Mouse (Mus musculus): ENCODE measurements around the gene Ccdc181.
A peak's percentile ranks its signal among the peaks of the same experiment; 100 is the strongest.
"Not testable (repeated sequence)": the region's sequence is repeated elsewhere in the genome, so short reads cannot be mapped to it uniquely, and the experiment has no call there.

The Ccdc181 gene

DNA sequence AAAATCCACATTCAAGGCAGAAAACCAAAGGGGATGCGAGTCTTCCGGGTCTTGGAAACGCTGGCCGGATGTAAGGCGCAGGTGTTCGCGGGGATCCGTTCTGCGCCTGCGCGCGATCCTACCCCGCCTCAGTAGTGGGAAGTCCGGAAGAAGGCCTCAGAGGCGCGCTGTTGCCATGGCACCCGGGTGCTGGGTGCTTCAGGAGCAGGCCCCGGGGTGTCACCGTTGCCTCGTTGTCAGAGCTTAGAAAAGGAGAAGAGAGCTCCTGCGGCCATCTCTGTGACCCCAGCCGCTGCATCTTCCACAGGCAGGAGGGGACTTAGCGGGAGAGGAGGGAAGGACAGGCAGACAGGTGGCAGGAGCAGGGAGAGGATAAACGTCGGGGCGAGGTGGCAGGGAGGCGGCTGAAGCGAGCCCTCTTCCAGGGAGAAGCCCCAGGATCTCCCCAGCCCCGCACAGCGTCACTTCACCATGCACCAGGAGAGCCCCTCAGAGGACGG is at the start of gene Ccdc181:
Gene Ccdc181 (plus strand): TSS at position 131 of the 500 bp plus-strand sequence.
- Histone ChIP-seq H3K36me3 (ENCODE audit: insufficient read depth, low read length) (no peaks in the 10 kb centered on the region), H3K27me3 (ENCODE audit: insufficient read depth, low read length) (no peaks in the 10 kb centered on the region), H3K4me1 (replicated peaks; ENCODE audit: low read depth, low read length) (peaks cover 11% of the 10 kb centered on the region; the same call in 1 of the 2 replicates), H3K4me3 (replicated peaks; ENCODE audit: low read length) (peak within 1 kb of the TSS; percentile 85), H3K9me3 (ENCODE audit: low read length) (no peaks in the 10 kb centered on the region)
- TF ChIP-seq NANOG (IDR thresholded peaks at IDR 0.05; ENCODE audit: borderline replicate concordance, low read length) (no peak), POU5F1 (IDR thresholded peaks at IDR 0.05; ENCODE audit: borderline replicate concordance, low read length) (no peak), CTCF (conservative IDR thresholded peaks at IDR 0.05; ENCODE audit: low read length) (no peak)

DNA sequence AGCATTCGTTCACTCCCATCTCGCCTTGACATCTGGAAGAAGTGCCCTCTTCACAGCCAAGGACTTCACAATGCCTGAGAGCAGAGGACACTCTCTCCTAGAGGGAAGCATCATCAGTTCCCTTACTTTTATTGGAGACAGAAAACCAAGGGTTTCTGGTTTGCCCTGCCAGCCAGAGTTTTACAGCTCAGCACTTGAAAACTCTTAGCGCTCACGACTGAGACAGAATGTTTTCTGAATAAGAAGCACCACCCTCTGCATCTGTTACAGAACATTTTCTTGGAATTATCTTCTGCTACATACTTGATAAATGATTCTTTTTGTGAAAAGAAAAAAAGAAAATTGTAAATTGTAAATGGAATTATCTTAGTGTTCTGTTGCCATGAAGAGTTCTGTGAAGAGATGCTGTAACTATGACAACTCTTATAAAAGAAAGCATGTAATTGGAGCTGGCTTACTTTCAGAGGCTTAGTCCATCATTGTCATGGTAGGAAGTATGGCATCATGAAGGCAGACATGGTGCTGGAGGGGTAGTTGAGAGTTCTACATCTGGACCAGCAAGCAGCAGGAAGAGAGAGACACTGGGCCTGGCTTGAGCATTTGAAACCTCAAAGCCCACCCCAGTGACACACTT is 43.3 kb upstream of the Ccdc181 start:
- not testable (repeated sequence) for H3K4me1 ChIP-seq (replicated peaks; ENCODE audit: low read depth, low read length); H3K9me3 ChIP-seq (ENCODE audit: low read length); H3K36me3 ChIP-seq (ENCODE audit: insufficient read depth, low read length); H3K4me3 ChIP-seq (replicated peaks; ENCODE audit: low read length); H3K27me3 ChIP-seq (ENCODE audit: insufficient read depth, low read length)

DNA sequence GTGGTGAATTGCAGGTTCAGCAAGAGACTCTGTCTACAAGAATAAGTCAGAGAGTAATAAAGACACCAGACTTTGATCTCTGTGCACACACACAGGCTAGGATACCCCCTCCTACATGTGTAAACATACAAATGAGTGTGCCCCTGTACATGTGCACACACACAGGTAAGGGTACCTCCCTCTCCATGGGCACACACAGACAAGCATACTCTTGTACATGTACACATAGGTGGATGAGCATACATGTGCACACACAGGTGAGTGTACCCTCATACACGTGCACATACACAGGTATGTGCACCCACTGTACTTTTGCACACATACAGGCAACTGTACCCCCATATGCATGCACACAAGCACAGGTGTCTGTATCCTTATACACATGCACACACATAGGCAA is 41.9 kb upstream of the Ccdc181 start:
- no peaks in the 10 kb centered on the region for H3K4me1 ChIP-seq (replicated peaks; ENCODE audit: low read depth, low read length)
- no peak for TF ChIP-seq CTCF (conservative IDR thresholded peaks at IDR 0.05; ENCODE audit: low read length)
- no peak for TF ChIP-seq POU5F1 (IDR thresholded peaks at IDR 0.05; ENCODE audit: borderline replicate concordance, low read length)
- no peak for TF ChIP-seq NANOG (IDR thresholded peaks at IDR 0.05; ENCODE audit: borderline replicate concordance, low read length)
- H3K36me3 ChIP-seq (ENCODE audit: insufficient read depth, low read length): no peaks in the 10 kb centered on the region
- H3K27me3 ChIP-seq (ENCODE audit: insufficient read depth, low read length): no peaks in the 10 kb centered on the region
- no peaks in the 10 kb centered on the region for H3K9me3 ChIP-seq (ENCODE audit: low read length)
- H3K4me3 ChIP-seq (replicated peaks; ENCODE audit: low read length): no peak overlapping the region

DNA sequence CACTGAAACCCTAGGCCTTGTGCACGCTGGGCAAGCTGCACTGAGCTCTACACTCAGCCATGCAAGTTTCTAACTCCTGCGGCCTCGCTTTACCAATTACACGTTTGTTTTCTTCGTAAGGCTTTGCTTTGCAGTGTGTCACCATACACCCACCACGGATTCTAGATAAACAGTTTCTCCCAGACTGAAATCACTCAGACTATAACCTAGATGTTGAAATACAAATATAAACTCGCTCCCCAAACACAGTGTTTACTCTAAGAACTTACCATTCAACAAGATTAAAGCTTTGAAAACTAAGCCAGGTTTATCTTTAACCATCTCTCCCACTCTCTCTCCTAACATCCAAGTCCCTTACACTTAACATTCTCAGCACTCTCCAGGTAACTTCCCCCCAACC is 40.3 kb upstream of the Ccdc181 start:
- no peak for TF ChIP-seq NANOG (IDR thresholded peaks at IDR 0.05; ENCODE audit: borderline replicate concordance, low read length)
- TF ChIP-seq POU5F1 (IDR thresholded peaks at IDR 0.05; ENCODE audit: borderline replicate concordance, low read length): no peak
- no peak for TF ChIP-seq CTCF (conservative IDR thresholded peaks at IDR 0.05; ENCODE audit: low read length)
- Histone ChIP-seq H3K27me3 (ENCODE audit: insufficient read depth, low read length) (no peaks in the 10 kb centered on the region), H3K36me3 (ENCODE audit: insufficient read depth, low read length) (no peaks in the 10 kb centered on the region), H3K4me1 (replicated peaks; ENCODE audit: low read depth, low read length) (no peaks in the 10 kb centered on the region), H3K4me3 (replicated peaks; ENCODE audit: low read length) (no peak overlapping the region), H3K9me3 (ENCODE audit: low read length) (no peaks in the 10 kb centered on the region)

DNA sequence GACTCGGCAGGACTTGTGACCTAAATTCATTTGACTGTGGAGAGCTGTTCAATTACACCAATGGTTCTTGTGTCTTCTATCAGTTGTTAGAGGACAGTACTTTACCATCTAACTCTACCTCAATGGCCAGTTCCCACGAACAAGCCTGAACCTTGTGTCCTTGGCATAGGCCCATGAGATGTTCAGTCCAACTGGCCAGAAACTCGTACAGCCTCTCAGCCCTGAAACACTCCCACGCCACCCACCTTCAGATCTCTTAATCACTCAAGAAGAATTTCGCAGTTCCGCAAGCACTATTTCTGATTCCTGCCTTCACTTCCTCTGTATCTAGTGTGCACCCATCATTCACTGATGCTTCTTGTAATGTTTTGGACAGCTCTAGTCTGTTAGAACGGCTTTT is 39.3 kb upstream of the Ccdc181 start:
- Histone ChIP-seq H3K4me3 (replicated peaks; ENCODE audit: low read length) (no peak overlapping the region), H3K4me1 (replicated peaks; ENCODE audit: low read depth, low read length) (no peaks in the 10 kb centered on the region), H3K27me3 (ENCODE audit: insufficient read depth, low read length) (no peaks in the 10 kb centered on the region), H3K9me3 (ENCODE audit: low read length) (no peaks in the 10 kb centered on the region), H3K36me3 (ENCODE audit: insufficient read depth, low read length) (no peaks in the 10 kb centered on the region)
- no peak for TF ChIP-seq POU5F1 (IDR thresholded peaks at IDR 0.05; ENCODE audit: borderline replicate concordance, low read length)
- TF ChIP-seq CTCF (conservative IDR thresholded peaks at IDR 0.05; ENCODE audit: low read length): no peak
- no peak for TF ChIP-seq NANOG (IDR thresholded peaks at IDR 0.05; ENCODE audit: borderline replicate concordance, low read length)

DNA sequence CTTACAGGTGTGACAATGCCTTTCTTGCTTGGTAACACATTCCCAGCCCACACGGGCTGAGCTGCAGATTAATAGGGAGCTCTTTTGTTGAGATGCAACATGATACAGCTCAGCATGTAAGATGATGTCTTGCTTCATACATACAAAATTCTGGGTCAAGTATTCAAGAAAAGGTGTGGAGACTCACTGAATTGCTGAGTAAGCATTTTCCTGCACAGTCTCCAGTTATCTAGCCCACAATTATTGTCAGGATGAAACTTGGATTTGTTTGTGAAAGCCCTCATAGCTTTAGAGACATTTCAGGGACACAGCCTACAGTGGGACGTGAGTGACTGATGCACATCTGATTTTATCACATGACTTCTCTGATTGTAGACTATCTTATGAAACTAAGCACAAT is 33.9 kb upstream of the Ccdc181 start:
- TF ChIP-seq POU5F1 (IDR thresholded peaks at IDR 0.05; ENCODE audit: borderline replicate concordance, low read length) (no peak), NANOG (IDR thresholded peaks at IDR 0.05; ENCODE audit: borderline replicate concordance, low read length) (no peak)

DNA sequence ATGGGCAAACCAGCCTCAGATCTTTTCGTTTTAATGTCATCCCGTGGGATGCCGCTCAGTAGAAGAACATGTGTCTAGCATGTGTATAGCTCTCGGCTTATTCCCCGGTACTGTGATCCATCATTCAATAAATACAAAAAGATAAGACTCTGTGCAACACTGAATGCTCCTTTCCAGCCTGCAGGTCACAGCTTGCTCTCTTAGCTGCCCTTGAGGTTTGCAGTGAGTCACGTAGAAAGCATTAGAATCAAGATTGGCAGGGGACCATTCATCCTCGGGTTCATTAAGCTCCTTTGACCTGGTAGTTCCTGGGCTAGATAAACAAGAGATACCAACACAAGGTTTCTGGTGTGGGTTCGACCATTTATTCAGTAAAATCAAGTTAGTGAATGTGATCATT is 32.6 kb upstream of the Ccdc181 start:
- Histone ChIP-seq H3K27me3 (ENCODE audit: insufficient read depth, low read length) (no peaks in the 10 kb centered on the region), H3K4me1 (replicated peaks; ENCODE audit: low read depth, low read length) (peaks cover 8% of the 10 kb centered on the region), H3K4me3 (replicated peaks; ENCODE audit: low read length) (no peak overlapping the region), H3K9me3 (ENCODE audit: low read length) (no peaks in the 10 kb centered on the region), H3K36me3 (ENCODE audit: insufficient read depth, low read length) (no peaks in the 10 kb centered on the region)
- no peak for TF ChIP-seq CTCF (conservative IDR thresholded peaks at IDR 0.05; ENCODE audit: low read length)
- TF ChIP-seq POU5F1 (IDR thresholded peaks at IDR 0.05; ENCODE audit: borderline replicate concordance, low read length): no peak
- no peak for TF ChIP-seq NANOG (IDR thresholded peaks at IDR 0.05; ENCODE audit: borderline replicate concordance, low read length)

More for the DNA sequence above, 33.9 kb upstream of the Ccdc181 start:
- Histone ChIP-seq H3K4me3 (replicated peaks; ENCODE audit: low read length) (no peak overlapping the region), H3K4me1 (replicated peaks; ENCODE audit: low read depth, low read length) (no peaks in the 10 kb centered on the region), H3K27me3 (ENCODE audit: insufficient read depth, low read length) (no peaks in the 10 kb centered on the region), H3K9me3 (ENCODE audit: low read length) (no peaks in the 10 kb centered on the region), H3K36me3 (ENCODE audit: insufficient read depth, low read length) (no peaks in the 10 kb centered on the region)

DNA sequence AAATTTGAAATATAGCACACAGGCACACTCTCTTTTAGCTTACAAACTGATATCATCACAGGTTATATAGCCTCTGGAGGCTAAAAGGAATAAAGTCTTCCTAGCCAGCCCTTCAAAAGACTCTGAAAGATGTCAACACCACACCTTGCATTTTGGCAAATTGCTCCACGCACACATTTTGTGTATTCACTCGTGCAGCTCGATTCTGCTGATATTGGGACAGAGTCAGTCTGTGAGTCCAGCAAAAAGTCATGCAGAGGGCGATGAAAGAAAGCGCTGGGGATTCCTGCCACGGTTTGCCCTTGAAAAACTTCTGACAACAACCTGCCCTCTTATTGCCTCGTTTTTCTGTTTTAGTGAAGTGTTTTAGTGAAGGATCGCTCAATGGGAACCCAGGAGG is 27.9 kb upstream of the Ccdc181 start:
- H3K36me3 ChIP-seq (ENCODE audit: insufficient read depth, low read length): peaks cover 5% of the 10 kb centered on the region
- TF ChIP-seq NANOG (IDR thresholded peaks at IDR 0.05; ENCODE audit: borderline replicate concordance, low read length) (no peak), CTCF (conservative IDR thresholded peaks at IDR 0.05; ENCODE audit: low read length) (no peak), POU5F1 (IDR thresholded peaks at IDR 0.05; ENCODE audit: borderline replicate concordance, low read length) (no peak)
- peaks cover 39% of the 10 kb centered on the region for H3K4me1 ChIP-seq (replicated peaks; ENCODE audit: low read depth, low read length)
- H3K9me3 ChIP-seq (ENCODE audit: low read length): no peaks in the 10 kb centered on the region
- H3K27me3 ChIP-seq (ENCODE audit: insufficient read depth, low read length): 0 out of 2 replicates have a peak, but pooled peaks cover 1% of the 10 kb centered on the region
- H3K4me3 ChIP-seq (replicated peaks; ENCODE audit: low read length): peak overlapping the region; percentile 86

DNA sequence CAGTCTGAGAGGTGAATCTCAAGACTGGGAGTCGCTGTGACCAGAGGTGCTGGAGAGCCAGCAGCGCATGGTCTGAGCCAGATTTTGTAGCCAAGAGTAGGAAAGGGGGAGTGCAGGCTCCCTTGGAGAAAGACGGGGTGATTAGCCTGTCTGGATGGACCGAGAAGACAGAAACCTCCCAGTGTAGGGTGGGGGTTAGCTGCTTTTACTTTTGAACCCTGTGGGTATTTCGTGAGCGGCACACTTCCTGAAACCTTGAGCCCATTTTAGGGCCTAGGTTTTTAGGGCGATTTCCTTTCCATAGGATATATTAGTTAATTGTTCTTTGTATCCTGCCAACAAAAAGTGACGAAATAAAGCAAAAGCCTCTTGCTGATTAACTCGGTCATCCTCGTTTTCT is 27.4 kb upstream of the Ccdc181 start:
- Histone ChIP-seq H3K4me1 (replicated peaks; ENCODE audit: low read depth, low read length) (peaks cover 44% of the 10 kb centered on the region), H3K4me3 (replicated peaks; ENCODE audit: low read length) (peak overlapping the region; percentile 86), H3K9me3 (ENCODE audit: low read length) (no peaks in the 10 kb centered on the region), H3K27me3 (ENCODE audit: insufficient read depth, low read length) (0 out of 2 replicates have a peak, but pooled peaks cover 1% of the 10 kb centered on the region), H3K36me3 (ENCODE audit: insufficient read depth, low read length) (peaks cover 9% of the 10 kb centered on the region)
- TF ChIP-seq CTCF (conservative IDR thresholded peaks at IDR 0.05; ENCODE audit: low read length) (no peak), POU5F1 (IDR thresholded peaks at IDR 0.05; ENCODE audit: borderline replicate concordance, low read length) (no peak), NANOG (IDR thresholded peaks at IDR 0.05; ENCODE audit: borderline replicate concordance, low read length) (no peak)
